12 mouse cellular contexts compared by ENCODE assay signal in genomic region chr13:112081935-112082334, GRCm38 (mm10).
"Had no signal": no experiment of that assay in that cellular context is flagged by ENCODE, and none has a peak within 500 bp of the region (broad histone marks: within the 10 kb centered on the region; RNA-seq: fewer than 3 reads in every experiment).

No protein-coding gene starts in this region.

- H3K9ac ChIP-seq: lung, embryonic 14.5 days; midbrain, embryonic 13.5 days; midbrain, embryonic 15.5 days; neural tube, embryonic 12.5 days had no signal

- DNase-seq: lung, adult 18-20 months; lung, embryonic 14.5 days; lung, postnatal 10 days; lung, postnatal 4 days; right cerebral cortex, postnatal 14 days; spleen, adult 18-20 months; thymus, adult 18-20 months; thymus, postnatal 14 days; thymus, postnatal 36 days had no signal

- H3K36me3 ChIP-seq: midbrain, embryonic 13.5 days; midbrain, embryonic 15.5 days; neural tube, embryonic 12.5 days had no signal

- H3K4me3 ChIP-seq: midbrain, embryonic 13.5 days; midbrain, embryonic 15.5 days; neural tube, embryonic 12.5 days had no signal

- H3K27me3 ChIP-seq: midbrain, embryonic 15.5 days; neural tube, embryonic 12.5 days had no signal

- H3K27ac ChIP-seq: midbrain, embryonic 13.5 days; midbrain, embryonic 15.5 days; neural tube, embryonic 12.5 days had no signal

- H3K9me3 ChIP-seq: midbrain, embryonic 13.5 days; midbrain, embryonic 15.5 days; neural tube, embryonic 12.5 days had no signal

- H3K4me1 ChIP-seq: midbrain, embryonic 13.5 days; midbrain, embryonic 15.5 days; neural tube, embryonic 12.5 days had no signal
